Mouse (Mus musculus): Measurements from ENCODE around the gene Urod.

DNA sequence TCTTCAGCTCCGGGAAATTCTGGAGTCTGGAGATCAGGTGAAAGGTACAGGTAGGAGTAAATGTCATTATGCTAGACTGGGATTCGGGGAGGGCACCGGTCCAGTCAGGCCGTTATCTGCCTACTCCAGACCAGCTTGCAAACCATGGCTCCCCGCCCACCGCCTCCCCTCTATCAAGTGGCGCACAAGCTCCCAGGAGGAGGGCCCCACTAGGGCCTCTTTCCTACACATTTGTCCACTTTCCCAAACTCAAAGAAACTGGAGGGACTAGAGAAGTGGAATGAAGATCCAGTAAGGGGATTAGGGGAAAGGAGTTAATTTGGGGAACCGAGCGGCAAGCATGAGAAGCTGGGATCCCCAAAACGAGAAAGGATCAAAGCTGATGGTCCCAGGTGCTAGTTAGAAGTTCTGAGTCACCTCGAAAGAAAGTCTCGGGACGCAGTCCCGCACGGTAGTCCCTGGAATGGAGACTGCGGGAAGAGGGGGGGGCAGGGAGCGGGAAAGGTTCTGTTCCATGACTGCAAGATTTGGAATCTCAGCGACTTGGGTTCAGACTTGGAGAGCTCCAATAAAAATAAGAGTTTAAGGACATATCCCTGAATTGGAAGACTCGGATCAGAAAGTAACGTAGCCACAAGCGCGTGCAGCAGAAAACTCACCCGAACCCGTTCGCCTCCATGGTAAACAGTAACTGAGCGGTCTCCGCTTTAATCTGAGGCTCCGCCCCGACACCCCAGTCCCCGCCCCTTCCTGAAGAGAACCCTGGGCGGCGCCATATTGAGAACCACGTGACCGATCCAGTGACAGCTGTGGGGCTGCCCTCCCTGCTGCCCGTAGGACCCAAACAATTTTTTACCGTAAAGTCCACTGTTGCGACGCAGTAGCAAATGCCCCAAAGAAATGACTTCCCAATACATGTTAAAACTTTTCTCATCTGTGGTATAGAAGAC, at the start of gene Urod:
- no peak for TF ChIP-seq CTCF (IDR thresholded peaks at IDR 0.05)
- no peak for TF ChIP-seq EP300 (IDR thresholded peaks at IDR 0.05)

Measured in lung, postnatal 0 days (tissue).